Mouse (Mus musculus): ENCODE data around the gene Acot12. TPM values are rescaled to one million over a fixed set of nuclear protein-coding genes. Genes with fewer than 3 reads are reported as not detected.

The Acot12 gene
- polyA plus RNA-seq, 1 experiment from 2014 or later, result 0.20 TPM

DNA sequence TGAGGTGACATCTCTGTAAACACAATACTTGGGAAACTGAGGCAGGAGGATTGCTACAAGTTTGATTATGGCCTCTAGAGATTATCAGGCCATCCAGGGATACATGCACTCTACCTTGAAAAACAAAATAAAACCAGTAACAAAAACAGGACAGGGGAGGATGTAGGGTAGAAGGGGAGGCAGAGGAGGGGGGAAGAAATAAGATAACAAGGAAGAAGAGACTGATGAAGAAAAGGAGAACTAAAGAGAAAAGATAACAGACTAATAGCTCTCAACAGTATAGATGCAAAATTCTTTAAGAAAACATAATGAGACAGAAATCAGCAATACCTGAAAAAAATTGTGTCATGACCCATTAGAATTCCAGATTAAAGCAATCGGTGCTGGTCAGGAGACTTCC, 4.1 kb upstream of the Acot12 start:
- no peaks in the 10 kb centered on the region for H3K9me3 ChIP-seq
- no peak overlapping the region for H3K4me2 ChIP-seq (replicated peaks)
- no peak for ATAC-seq
- H3K36me3 ChIP-seq, result no peaks in the 10 kb centered on the region
- WGBS, result 95% methylated on average over 1 of the region's 1 CpGs
- H3K4me1 ChIP-seq (replicated peaks), result peaks cover 4% of the 10 kb centered on the region; the same call in 1 of the 2 replicates
- H3K27ac ChIP-seq, result no peak overlapping the region
- H3K4me3 ChIP-seq (replicated peaks), result no peak overlapping the region
- H3K9ac ChIP-seq, result no peak overlapping the region
- no peaks in the 10 kb centered on the region for H3K27me3 ChIP-seq (replicated peaks)

DNA sequence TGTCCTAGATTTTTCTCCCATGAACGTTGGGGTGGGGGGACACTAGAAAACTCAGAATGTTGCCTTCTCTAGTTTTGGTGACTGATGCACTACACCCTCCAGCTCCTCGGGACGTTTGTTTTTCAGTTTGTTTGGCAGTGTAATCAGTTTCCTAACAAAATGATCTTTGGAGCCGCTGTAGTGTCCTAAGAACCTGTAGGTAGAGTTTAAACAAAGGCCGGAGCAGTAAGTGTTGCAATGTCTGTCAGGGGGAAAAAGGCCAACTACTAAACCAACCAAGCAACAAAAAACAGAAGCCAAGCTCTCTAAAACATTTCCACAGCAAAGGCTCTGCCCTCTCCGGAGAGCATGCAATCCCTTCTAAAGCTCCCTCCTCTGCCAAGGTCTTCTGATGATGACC, 461 bp upstream of the Acot12 start:
- no peaks in the 10 kb centered on the region for H3K36me3 ChIP-seq
- no peak overlapping the region for H3K9ac ChIP-seq
- H3K27ac ChIP-seq, result no peak overlapping the region
- peak overlapping the region; percentile 88 for H3K4me2 ChIP-seq (replicated peaks)
- H3K9me3 ChIP-seq, result no peaks in the 10 kb centered on the region
- peaks cover 4% of the 10 kb centered on the region; the same call in 1 of the 2 replicates for H3K4me1 ChIP-seq (replicated peaks)
- ATAC-seq, result 0 out of 2 replicates have a peak, but pooled peaks have one; percentile 3
- WGBS, result 57% methylated on average over 6 of the region's 6 CpGs
- no peaks in the 10 kb centered on the region for H3K27me3 ChIP-seq (replicated peaks)
- H3K4me3 ChIP-seq (replicated peaks), result peak overlapping the region; percentile 41; the same call in 1 of the 2 replicates

DNA sequence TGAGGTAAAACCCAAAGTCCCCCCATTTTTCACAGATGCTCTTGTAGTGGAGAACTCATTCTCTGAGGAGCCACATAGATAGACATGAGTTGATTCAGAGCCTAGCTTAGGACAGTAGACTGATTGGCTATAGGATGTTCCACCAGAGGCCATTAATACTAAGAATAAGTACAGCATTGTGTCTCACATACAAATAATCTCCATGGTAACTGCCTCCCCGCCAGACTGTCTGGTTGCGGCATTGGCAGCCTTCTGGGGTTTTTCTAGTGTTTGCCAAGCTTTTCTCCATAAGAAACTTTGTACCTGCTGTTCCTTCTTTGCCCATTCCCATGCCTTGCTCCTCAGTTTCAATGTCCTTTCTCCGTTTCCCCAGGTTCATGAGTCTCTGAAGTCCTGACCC, 1.9 kb downstream of the Acot12 start:
- Histone ChIP-seq H3K4me3 (replicated peaks) (no peak overlapping the region), H3K27ac (no peak overlapping the region), H3K9me3 (no peaks in the 10 kb centered on the region), H3K9ac (no peak overlapping the region), H3K27me3 (replicated peaks) (no peaks in the 10 kb centered on the region), H3K4me2 (replicated peaks) (no peak overlapping the region), H3K36me3 (no peaks in the 10 kb centered on the region), H3K4me1 (replicated peaks) (peaks cover 4% of the 10 kb centered on the region; the same call in 1 of the 2 replicates)
- WGBS, result 88% methylated on average over 3 of the region's 3 CpGs
- ATAC-seq, result no peak

DNA sequence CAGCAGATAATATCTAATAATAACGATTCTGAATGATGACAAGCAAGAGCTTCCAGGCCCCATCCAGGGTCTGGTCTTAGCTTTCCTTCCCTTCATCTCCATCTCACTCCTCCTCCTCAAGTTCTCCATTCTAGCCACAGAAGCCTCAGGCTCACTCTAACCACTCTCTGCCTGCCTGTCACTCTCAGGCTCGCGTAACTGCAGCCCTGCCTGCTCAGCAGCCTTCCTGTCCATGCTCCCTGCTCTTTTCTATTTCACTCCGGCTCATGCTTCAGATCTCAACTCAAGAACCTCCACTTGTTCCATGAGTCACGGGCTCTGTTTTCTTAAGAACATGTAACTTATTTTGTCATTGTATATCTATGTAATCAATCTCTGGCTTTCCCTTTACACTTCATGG, 5.2 kb downstream of the Acot12 start:
- Histone ChIP-seq H3K36me3 (no peaks in the 10 kb centered on the region), H3K27ac (no peak overlapping the region), H3K4me2 (replicated peaks) (no peak overlapping the region), H3K9me3 (no peaks in the 10 kb centered on the region), H3K9ac (no peak overlapping the region), H3K4me3 (replicated peaks) (no peak overlapping the region), H3K27me3 (replicated peaks) (no peaks in the 10 kb centered on the region), H3K4me1 (replicated peaks) (peaks cover under 1% of the 10 kb centered on the region; the same call in 1 of the 2 replicates)
- 87% methylated on average over 5 of the region's 5 CpGs for WGBS
- ATAC-seq, result no peak

GRCm38 (mm10) chr13:91748401-91748800, 7.1 kb downstream of the Acot12 start:
- Histone ChIP-seq H3K9ac (no peak overlapping the region), H3K27ac (no peak overlapping the region), H3K27me3 (replicated peaks) (no peaks in the 10 kb centered on the region), H3K4me2 (replicated peaks) (no peak overlapping the region), H3K36me3 (no peaks in the 10 kb centered on the region), H3K4me1 (replicated peaks) (no peaks in the 10 kb centered on the region), H3K9me3 (no peaks in the 10 kb centered on the region), H3K4me3 (replicated peaks) (no peak overlapping the region)
- 89% methylated on average over 2 of the region's 2 CpGs for WGBS
- no peak for ATAC-seq

DNA sequence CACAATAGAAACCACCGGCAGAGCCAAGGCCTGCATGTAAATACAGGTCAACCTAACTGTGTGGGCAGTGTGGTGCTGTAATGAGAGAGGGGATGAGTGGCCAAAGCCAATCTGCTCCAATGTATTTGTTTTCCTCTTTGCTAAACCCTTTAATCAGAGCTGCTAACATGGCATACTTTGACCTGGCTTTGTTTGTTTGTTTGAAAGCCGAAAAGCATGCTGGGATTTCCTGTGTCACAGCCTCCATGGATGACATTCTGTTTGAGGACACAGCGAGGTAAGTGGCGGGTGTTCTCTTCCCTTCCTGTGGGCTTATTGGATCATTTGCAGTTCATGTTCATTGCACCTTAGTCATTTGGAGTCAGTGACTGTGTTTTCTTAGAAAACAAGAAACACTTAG, 8.7 kb downstream of the Acot12 start:
- ATAC-seq, result no peak
- H3K9ac ChIP-seq, result no peak overlapping the region
- H3K27me3 ChIP-seq (replicated peaks), result no peaks in the 10 kb centered on the region
- no peaks in the 10 kb centered on the region for H3K4me1 ChIP-seq (replicated peaks)
- H3K4me3 ChIP-seq (replicated peaks), result no peak overlapping the region
- WGBS, result 83% methylated on average over 4 of the region's 4 CpGs
- H3K36me3 ChIP-seq, result no peaks in the 10 kb centered on the region
- H3K4me2 ChIP-seq (replicated peaks), result no peak overlapping the region
- no peak overlapping the region for H3K27ac ChIP-seq
- H3K9me3 ChIP-seq, result no peaks in the 10 kb centered on the region

GRCm38 (mm10) chr13:91753724-91754123, 12.4 kb downstream of the Acot12 start:
- 61% methylated on average over 4 of the region's 4 CpGs for WGBS

DNA sequence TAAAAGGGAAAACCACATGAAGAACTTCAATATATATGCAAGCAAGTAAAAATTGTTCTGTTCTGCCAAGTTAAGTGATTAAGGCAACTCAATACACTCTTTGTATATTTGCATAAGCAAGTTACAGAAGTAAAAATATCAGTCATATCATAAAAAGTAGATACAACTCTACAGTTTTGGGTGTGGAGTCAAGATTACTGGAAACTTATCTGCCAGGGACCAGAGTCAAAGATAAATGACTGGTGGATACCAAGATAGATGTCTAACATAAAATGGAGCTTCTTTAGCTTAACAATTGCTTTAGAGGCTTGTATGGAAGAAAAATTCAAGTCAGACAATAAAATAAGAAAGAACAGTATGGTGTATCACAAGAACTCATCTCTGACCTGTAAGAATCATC, 13.4 kb downstream of the Acot12 start:
- Histone ChIP-seq H3K4me1 (replicated peaks) (no peaks in the 10 kb centered on the region), H3K9ac (no peak overlapping the region), H3K27ac (no peak overlapping the region), H3K9me3 (no peaks in the 10 kb centered on the region), H3K36me3 (no peaks in the 10 kb centered on the region), H3K4me2 (replicated peaks) (no peak overlapping the region), H3K27me3 (replicated peaks) (no peaks in the 10 kb centered on the region), H3K4me3 (replicated peaks) (no peak overlapping the region)
- ATAC-seq, result no peak

More at GRCm38 (mm10) chr13:91753724-91754123, 12.4 kb downstream of the Acot12 start:
- no peak overlapping the region for H3K4me3 ChIP-seq (replicated peaks)
- no peaks in the 10 kb centered on the region for H3K9me3 ChIP-seq
- H3K36me3 ChIP-seq, result no peaks in the 10 kb centered on the region
- H3K4me1 ChIP-seq (replicated peaks), result no peaks in the 10 kb centered on the region
- ATAC-seq, result no peak
- H3K27ac ChIP-seq, result no peak overlapping the region
- H3K27me3 ChIP-seq (replicated peaks), result no peaks in the 10 kb centered on the region
- H3K4me2 ChIP-seq (replicated peaks), result no peak overlapping the region
- no peak overlapping the region for H3K9ac ChIP-seq

GRCm38 (mm10) chr13:91756230-91756629, 14.9 kb downstream of the Acot12 start:
- Histone ChIP-seq H3K27ac (no peak overlapping the region), H3K4me3 (replicated peaks) (no peak overlapping the region), H3K9ac (no peak overlapping the region), H3K9me3 (no peaks in the 10 kb centered on the region), H3K4me1 (replicated peaks) (no peaks in the 10 kb centered on the region), H3K36me3 (no peaks in the 10 kb centered on the region), H3K27me3 (replicated peaks) (no peaks in the 10 kb centered on the region), H3K4me2 (replicated peaks) (no peak overlapping the region)
- ATAC-seq, result no peak
- WGBS, result 87% methylated on average over 4 of the region's 4 CpGs

DNA sequence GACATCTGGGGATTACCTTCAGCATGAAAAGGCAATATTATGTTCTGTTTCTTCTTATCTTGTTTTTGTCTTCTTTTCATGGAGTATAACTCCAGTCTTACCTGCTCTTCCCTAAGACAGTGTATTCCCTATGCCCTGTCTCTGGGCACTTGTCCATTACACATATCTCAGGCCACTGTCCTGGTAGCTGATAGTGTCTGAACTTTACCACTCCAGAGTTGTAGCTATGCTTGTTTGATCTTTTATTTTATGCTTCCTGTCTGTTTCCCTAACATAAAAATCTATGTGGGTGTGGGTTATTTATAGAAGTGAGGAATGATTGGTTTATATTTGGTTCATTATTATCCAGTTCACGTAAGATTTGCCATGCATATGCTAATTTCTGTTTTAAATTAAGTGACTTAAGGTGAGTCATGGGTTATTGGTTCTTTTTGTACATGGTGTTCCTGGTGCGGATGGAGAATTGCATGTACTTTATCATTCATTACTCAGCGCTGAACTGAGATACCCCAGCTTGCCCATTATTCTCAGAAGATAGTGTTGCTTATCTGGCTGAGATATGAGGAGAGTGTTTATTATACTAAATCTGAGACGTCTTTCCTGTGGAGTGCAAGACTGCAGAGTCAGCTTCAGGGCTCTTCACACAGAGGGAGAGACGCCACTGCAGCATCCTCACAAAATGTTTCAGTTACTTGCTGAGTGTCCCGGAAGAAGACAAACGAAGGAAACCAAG, 17.2 kb downstream of the Acot12 start:
- 57% methylated on average over 7 of the region's 7 CpGs for WGBS
- Histone ChIP-seq H3K4me3 (replicated peaks) (no peak overlapping the region), H3K4me1 (replicated peaks) (no peaks in the 10 kb centered on the region), H3K27me3 (replicated peaks) (no peaks in the 10 kb centered on the region), H3K36me3 (no peaks in the 10 kb centered on the region), H3K9me3 (no peaks in the 10 kb centered on the region), H3K4me2 (replicated peaks) (no peak overlapping the region), H3K9ac (no peak overlapping the region), H3K27ac (no peak overlapping the region)
- peak; percentile 86 for ATAC-seq

GRCm38 (mm10) chr13:91759791-91760190, 18.5 kb downstream of the Acot12 start:
- Histone ChIP-seq H3K4me3 (replicated peaks) (no peak overlapping the region), H3K36me3 (no peaks in the 10 kb centered on the region), H3K4me2 (replicated peaks) (no peak overlapping the region), H3K27me3 (replicated peaks) (no peaks in the 10 kb centered on the region), H3K4me1 (replicated peaks) (no peaks in the 10 kb centered on the region), H3K9ac (no peak overlapping the region), H3K27ac (no peak overlapping the region), H3K9me3 (no peaks in the 10 kb centered on the region)
- no peak for ATAC-seq
- 50% methylated on average over 8 of the region's 8 CpGs for WGBS

- H3K27me3 ChIP-seq (replicated peaks), result no peaks in the 10 kb centered on the region
- H3K4me1 ChIP-seq (replicated peaks), result no peaks in the 10 kb centered on the region
- no peak overlapping the region for H3K9ac ChIP-seq
- 87% methylated on average over 8 of the region's 8 CpGs for WGBS
- H3K27ac ChIP-seq, result no peak overlapping the region
- H3K4me2 ChIP-seq (replicated peaks), result no peak overlapping the region
- no peak overlapping the region for H3K4me3 ChIP-seq (replicated peaks)
- H3K9me3 ChIP-seq, result no peaks in the 10 kb centered on the region
- H3K36me3 ChIP-seq, result no peaks in the 10 kb centered on the region
- no peak for ATAC-seq
Measured at GRCm38 (mm10) chr13:91760302-91761050, 19.2 kb downstream of the Acot12 start.
